Mouse (Mus musculus) C2C12 (cell line): ENCODE results near the gene Obscn. TPM values are rescaled to one million over a fixed set of nuclear protein-coding genes. Genes with fewer than 3 reads are reported as not detected.

Source experiments
- H3K27me3 ChIP-seq: one replicate; pipeline ENCODE4 v1.6.1; 2011; ENCODE audit not compliant: control insufficient read depth, insufficient read depth, insufficient read length
- H3K36me3 ChIP-seq: one replicate; pipeline ENCODE4 v1.6.1; 2011; ENCODE audit not compliant: control insufficient read depth, insufficient read depth
- H3K4me3 ChIP-seq: one replicate; pipeline ENCODE4 v1.5.1; 2011; ENCODE audit warnings: mild to moderate bottlenecking, control low read depth; ENCODE audit not compliant: poor library complexity, insufficient read depth, severe bottlenecking
- H3K79me2 ChIP-seq: one replicate; pipeline ENCODE4 v1.6.1; 2011; ENCODE audit not compliant: control insufficient read depth, insufficient read depth
- H3K79me3 ChIP-seq: one replicate; pipeline ENCODE4 v1.6.1; 2011; ENCODE audit warnings: low read depth, control low read depth
- H3ac ChIP-seq: one replicate; pipeline ENCODE3; 2011; ENCODE audit warnings: low read depth; ENCODE audit not compliant: control insufficient read depth, insufficient read length
- CEBPB ChIP-seq: IDR thresholded peaks from one replicate; pipeline ENCODE4 v1.6.1; 2011; ENCODE audit warnings: low read depth, mild to moderate bottlenecking, control low read depth, moderate library complexity
- CTCF ChIP-seq: IDR thresholded peaks from one replicate; pipeline ENCODE4 v1.5.1; 2011; ENCODE audit not compliant: control insufficient read depth, insufficient read depth, insufficient read length
- FOSL1 ChIP-seq: IDR thresholded peaks from one replicate; pipeline ENCODE4 v1.8.0; 2011; ENCODE audit warnings: mild to moderate bottlenecking, low read length; ENCODE audit not compliant: poor library complexity, insufficient read depth, severe bottlenecking
- MAX ChIP-seq: IDR thresholded peaks from one replicate; pipeline ENCODE4 v1.6.1; 2011; ENCODE audit warnings: mild to moderate bottlenecking, control low read depth
- MYOD1 ChIP-seq: IDR thresholded peaks from one replicate; pipeline ENCODE4 v1.6.1; 2011; ENCODE audit warnings: low read depth; ENCODE audit not compliant: control insufficient read depth, insufficient read length
- MYOG ChIP-seq: IDR thresholded peaks from one replicate; pipeline ENCODE4 v1.6.1; 2011; ENCODE audit not compliant: control insufficient read depth, insufficient read length; ENCODE audit errors: extremely low read depth
- USF1 ChIP-seq: IDR thresholded peaks from one replicate; pipeline ENCODE4 v1.6.1; 2011; ENCODE audit warnings: low read depth, mild to moderate bottlenecking, control low read depth, moderate library complexity
- polyA plus RNA-seq: library from polyadenylated mRNA; unstranded; fragments of >200 nt; fragmentation: generic; extraction: Trizol; gene quantifications from one replicate; pipeline ENCODE4 v1.2.1, GENCODE M21; 2012; ENCODE audit warnings: missing spikeins

The Obscn gene
- polyA plus RNA-seq, 1 experiment: 0.02 TPM

DNA sequence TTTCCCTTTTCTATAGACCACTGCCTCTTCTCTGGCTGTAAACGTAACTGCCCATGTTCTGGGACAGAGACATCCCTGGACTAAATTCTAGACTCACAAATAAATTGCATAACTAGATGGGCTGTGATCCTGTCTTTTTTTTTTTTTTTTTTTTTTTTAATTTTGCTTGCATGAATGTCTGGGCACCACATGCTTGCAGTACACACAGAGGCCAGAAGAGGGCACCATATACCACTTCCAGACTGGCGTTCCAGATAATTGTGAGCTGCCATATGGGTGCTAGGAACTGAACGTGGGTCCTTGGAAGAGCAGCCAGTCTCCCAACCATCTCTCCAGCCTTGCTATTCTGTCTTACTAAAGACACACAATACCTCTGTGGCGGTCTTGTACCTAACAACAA lies 42.0 kb downstream of the Obscn start:
- Histone ChIP-seq H3K4me3 (no peak overlapping the region), H3K27me3 (peaks cover 20% of the 10 kb centered on the region), H3K79me2 (no peaks in the 10 kb centered on the region), H3K79me3 (no peaks in the 10 kb centered on the region), H3K36me3 (no peaks in the 10 kb centered on the region), H3ac (no peak overlapping the region)
- TF ChIP-seq CEBPB (no peak), USF1 (no peak), FOSL1 (no peak), MAX (no peak), CTCF (no peak), MYOD1 (no peak), MYOG (no peak)

DNA sequence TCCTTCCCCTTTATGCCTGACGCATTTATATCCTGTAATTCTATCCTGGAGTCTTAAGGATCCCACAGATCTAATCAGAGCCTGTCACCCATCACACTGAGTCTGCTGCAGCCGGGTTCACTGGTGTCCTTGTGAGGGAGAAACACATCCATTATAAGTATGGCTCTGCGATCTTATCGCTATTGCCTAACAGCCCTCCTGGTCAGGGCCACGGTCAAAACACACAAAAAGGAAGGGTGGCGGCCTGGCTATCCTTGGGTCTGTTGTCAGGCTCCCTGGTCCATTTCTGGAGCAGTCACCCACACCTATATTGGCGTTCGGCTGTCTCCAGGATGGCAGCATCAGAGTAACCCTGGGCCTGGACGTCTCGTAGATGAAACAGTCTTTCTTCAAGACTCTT lies 48.6 kb downstream of the Obscn start:
- Histone ChIP-seq H3K79me3 (no peaks in the 10 kb centered on the region), H3ac (no peak overlapping the region), H3K27me3 (peaks cover 41% of the 10 kb centered on the region), H3K4me3 (no peak overlapping the region), H3K36me3 (no peaks in the 10 kb centered on the region), H3K79me2 (no peaks in the 10 kb centered on the region)
- TF ChIP-seq MAX: no peak
- TF ChIP-seq MYOD1: no peak
- TF ChIP-seq FOSL1: no peak
- no peak for TF ChIP-seq CEBPB
- no peak for TF ChIP-seq USF1
- TF ChIP-seq MYOG: no peak
- no peak for TF ChIP-seq CTCF

DNA sequence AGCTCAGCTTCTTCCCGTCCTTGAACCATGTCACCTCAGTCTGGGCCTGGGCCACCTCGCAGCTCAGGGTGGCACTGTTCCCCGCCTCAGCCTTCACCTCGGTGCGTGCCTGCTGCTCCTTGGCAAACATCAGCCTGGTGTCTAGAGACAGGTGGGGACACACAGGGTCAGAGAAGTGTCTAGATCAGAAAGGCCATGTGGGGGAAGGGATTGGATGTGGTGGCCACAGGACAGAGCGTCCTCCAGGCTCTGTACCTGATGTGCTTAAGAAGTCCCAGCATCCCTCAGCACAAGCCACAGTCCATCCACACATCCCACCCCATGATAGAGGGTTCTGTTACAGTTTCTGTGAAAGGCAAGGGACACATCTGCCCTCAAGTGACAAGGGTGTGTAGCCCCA lies 51.0 kb downstream of the Obscn start:
- Histone ChIP-seq H3K79me3 (no peaks in the 10 kb centered on the region), H3ac (no peak overlapping the region), H3K36me3 (no peaks in the 10 kb centered on the region), H3K4me3 (no peak overlapping the region), H3K79me2 (no peaks in the 10 kb centered on the region), H3K27me3 (peaks cover 53% of the 10 kb centered on the region)
- TF ChIP-seq CTCF (no peak), MAX (no peak), MYOD1 (no peak), CEBPB (no peak), MYOG (no peak), FOSL1 (no peak), USF1 (no peak)

DNA sequence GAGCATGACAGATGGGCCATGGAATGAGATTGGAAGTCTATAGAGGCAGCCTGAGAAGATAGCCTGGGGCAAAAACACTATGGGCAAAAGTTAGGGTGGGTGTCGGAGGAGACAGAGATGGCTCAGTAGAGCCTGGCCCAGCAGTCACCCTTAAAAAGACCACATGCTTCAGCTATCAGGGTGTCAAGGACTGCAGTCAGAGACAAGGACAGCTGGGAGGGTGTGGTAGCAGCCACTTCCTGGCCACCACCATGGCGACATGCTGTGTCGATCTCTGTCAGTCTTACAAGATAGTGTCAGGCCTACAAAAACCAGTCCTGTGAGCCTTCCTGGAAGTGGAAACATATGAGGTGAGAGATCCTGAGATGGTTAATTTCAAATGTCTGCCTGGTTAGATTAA lies 53.1 kb downstream of the Obscn start:
- H3K79me3 ChIP-seq: no peaks in the 10 kb centered on the region
- no peak overlapping the region for H3K4me3 ChIP-seq
- peaks cover 67% of the 10 kb centered on the region for H3K27me3 ChIP-seq
- no peaks in the 10 kb centered on the region for H3K36me3 ChIP-seq
- H3K79me2 ChIP-seq: no peaks in the 10 kb centered on the region
- TF ChIP-seq MYOG (no peak), USF1 (no peak), CEBPB (no peak), FOSL1 (no peak), MAX (no peak), CTCF (no peak), MYOD1 (no peak)
- H3ac ChIP-seq: no peak overlapping the region

DNA sequence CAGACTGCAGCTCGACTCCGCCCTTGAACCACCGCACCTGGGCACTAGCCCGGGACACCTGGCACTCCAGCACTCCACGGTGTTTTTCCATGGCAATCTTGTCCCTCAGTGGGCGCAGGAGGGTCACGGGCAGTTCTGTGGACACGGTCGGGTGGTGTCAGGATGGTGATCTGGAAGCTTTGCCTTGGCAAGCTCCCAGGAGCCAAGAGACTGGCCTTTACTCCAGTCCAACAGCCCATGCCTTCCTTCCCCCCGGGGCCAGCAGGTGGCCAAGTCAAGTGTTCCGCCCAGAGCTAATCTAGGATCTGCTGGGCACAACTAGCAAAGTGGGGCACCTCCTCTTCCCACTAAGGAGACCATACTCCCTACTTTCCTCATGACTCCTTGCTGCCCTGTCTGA lies 57.9 kb downstream of the Obscn start:
- Histone ChIP-seq H3K79me2 (no peaks in the 10 kb centered on the region), H3K4me3 (no peak overlapping the region), H3K79me3 (no peaks in the 10 kb centered on the region), H3K36me3 (no peaks in the 10 kb centered on the region), H3ac (no peak overlapping the region), H3K27me3 (peaks cover 87% of the 10 kb centered on the region)
- TF ChIP-seq MYOG (no peak), USF1 (no peak), FOSL1 (no peak), CTCF (no peak), MAX (no peak)

DNA sequence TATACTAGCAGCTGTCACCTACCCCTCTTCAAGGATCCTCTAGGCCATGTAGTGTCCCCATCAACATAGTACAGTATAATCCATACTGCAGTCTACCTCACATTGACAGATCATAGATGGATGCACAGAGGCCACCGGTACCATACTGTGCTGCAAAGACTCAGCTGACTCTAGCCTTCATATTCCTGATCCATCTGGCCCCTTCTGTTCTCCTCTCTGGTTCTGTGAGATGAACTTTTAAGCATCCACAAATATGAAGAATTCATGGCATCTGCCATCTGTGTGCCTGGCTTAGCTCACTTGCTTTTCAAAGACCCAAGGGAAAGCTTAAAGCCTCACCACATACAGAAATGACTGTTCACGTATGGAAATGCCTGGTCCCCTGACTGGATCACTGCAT lies 65.9 kb downstream of the Obscn start:
- no peaks in the 10 kb centered on the region for H3K79me2 ChIP-seq
- H3K27me3 ChIP-seq: peaks cover 75% of the 10 kb centered on the region
- no peak for TF ChIP-seq MAX
- TF ChIP-seq USF1: no peak
- TF ChIP-seq CTCF: no peak
- TF ChIP-seq FOSL1: no peak
- no peak for TF ChIP-seq MYOD1
- no peak for TF ChIP-seq MYOG
- TF ChIP-seq CEBPB: no peak
- H3K79me3 ChIP-seq: no peaks in the 10 kb centered on the region
- no peak overlapping the region for H3K4me3 ChIP-seq
- no peak overlapping the region for H3ac ChIP-seq
- H3K36me3 ChIP-seq: no peaks in the 10 kb centered on the region
